Mouse (Mus musculus) CH12.LX (cell line): ENCODE measurements around the gene Cenph. TPM values are rescaled to one million over a fixed set of nuclear protein-coding genes. Genes with fewer than 3 reads are reported as not detected.

Source experiments
- DNase-seq: peaks from one replicate; pipeline ENCODE4 v3.0.0-alpha.2; 2013; ENCODE audit errors: extremely low read depth
- H3K27ac ChIP-seq: 2 replicates; pipeline ENCODE4 v1.5.1; 2012; ENCODE audit warnings: low read depth, mild to moderate bottlenecking, control low read depth, moderate library complexity; ENCODE audit not compliant: insufficient read depth
- H3K27me3 ChIP-seq: replicated peaks from 2 replicates; pipeline ENCODE3; 2012; ENCODE audit warnings: inconsistent platforms
- H3K36me3 ChIP-seq, 2 experiments: replicated peaks in 1 of 2; 2 replicates each; pipeline versions ENCODE3 to v1.6.1; 2012; ENCODE audit warnings: inconsistent platforms in 1 of 2, low read length in 1 of 2, mild to moderate bottlenecking in 1 of 2, mixed read lengths in 1 of 2, moderate library complexity in 1 of 2; ENCODE audit not compliant: control insufficient read depth in 1 of 2, insufficient read depth in 1 of 2
- H3K4me1 ChIP-seq, 2 experiments: 2 replicates each; pipeline ENCODE4 v1.6.1; 2012; ENCODE audit warnings: inconsistent platforms in 1 of 2, moderate library complexity in 1 of 2; ENCODE audit not compliant: insufficient read depth in 2 of 2, control insufficient read depth in 1 of 2
- H3K4me2 ChIP-seq: 2 replicates; pipeline ENCODE4 v1.6.1; 2012; ENCODE audit warnings: low read depth, mild to moderate bottlenecking, control low read depth; ENCODE audit not compliant: poor library complexity, insufficient read depth, severe bottlenecking
- H3K4me3 ChIP-seq, 3 experiments: fragments of 150-350 bp in 1 of 3; sonication (generic) in 1 of 3; replicated peaks in 1 of 3; 2 replicates each; pipeline versions ENCODE3 to v1.5.1; 2011 to 2012; ENCODE audit warnings: low read depth in 2 of 3, low read length in 2 of 3, mild to moderate bottlenecking in 2 of 3, moderate library complexity in 2 of 3, control low read depth in 1 of 3, improper control_type of control experiment in 1 of 3, inconsistent platforms in 1 of 3, mixed read lengths in 1 of 3; ENCODE audit not compliant: poor library complexity in 1 of 3
- H3K79me2 ChIP-seq: replicated peaks from 2 replicates; pipeline ENCODE4 v1.6.1; 2012; ENCODE audit warnings: mild to moderate bottlenecking, moderate library complexity; ENCODE audit not compliant: control insufficient read depth, poor library complexity, insufficient read depth, severe bottlenecking; ENCODE audit errors: extremely low read depth
- H3K9ac ChIP-seq: 2 replicates; pipeline ENCODE4 v1.6.1; 2012; ENCODE audit warnings: low read depth, mild to moderate bottlenecking, control low read depth, moderate library complexity; ENCODE audit not compliant: insufficient read depth
- H3K9me3 ChIP-seq: replicated peaks from 2 replicates; pipeline ENCODE3; 2012; ENCODE audit warnings: low read length, inconsistent platforms, mixed read lengths
- BHLHE40 ChIP-seq: IDR thresholded peaks from 2 replicates; pipeline ENCODE4 v1.6.1; 2011; ENCODE audit warnings: mild to moderate bottlenecking, low read depth, low read length, improper control_type of control experiment
- E2F4 ChIP-seq: IDR thresholded peaks from 2 replicates; pipeline ENCODE4 v1.6.1; 2011; ENCODE audit warnings: low read depth, low read length, improper control_type of control experiment; ENCODE audit not compliant: insufficient replicate concordance
- ELF1 ChIP-seq: IDR thresholded peaks from 2 replicates; pipeline ENCODE4 v1.6.1; 2014; ENCODE audit warnings: low read depth, mild to moderate bottlenecking, inconsistent platforms, low read length, improper control_type of control experiment
- HCFC1 ChIP-seq: IDR thresholded peaks from 2 replicates; pipeline ENCODE4 v1.6.1; 2012; ENCODE audit warnings: low read depth, mild to moderate bottlenecking, inconsistent platforms, low read length, improper control_type of control experiment
- IRF4 ChIP-seq: IDR thresholded peaks from 2 replicates; pipeline ENCODE4 v1.6.1; 2014; ENCODE audit warnings: low read depth, mild to moderate bottlenecking, inconsistent platforms, low read length, improper control_type of control experiment
- KAT2A ChIP-seq: IDR thresholded peaks from 2 replicates; pipeline ENCODE4 v1.6.1; 2012; ENCODE audit warnings: low read length, improper control_type of control experiment, inconsistent platforms; ENCODE audit not compliant: insufficient replicate concordance
- MAX ChIP-seq: IDR thresholded peaks from 2 replicates; pipeline ENCODE4 v1.6.1; 2011; ENCODE audit warnings: low read length, improper control_type of control experiment
- MAZ ChIP-seq: IDR thresholded peaks from 2 replicates; pipeline ENCODE4 v1.6.1; 2012; ENCODE audit warnings: low read depth, mild to moderate bottlenecking, inconsistent platforms, low read length, improper control_type of control experiment, moderate library complexity
- MXI1 ChIP-seq: IDR thresholded peaks from 2 replicates; pipeline ENCODE4 v1.6.1; 2011; ENCODE audit warnings: mild to moderate bottlenecking, low read depth, low read length, improper control_type of control experiment
- NELFE ChIP-seq: IDR thresholded peaks from 2 replicates; pipeline ENCODE4 v1.6.1; 2011; ENCODE audit warnings: low read depth, low read length, improper control_type of control experiment
- PAX5 ChIP-seq: IDR thresholded peaks from 2 replicates; pipeline ENCODE4 v1.6.1; 2012; ENCODE audit warnings: low read length, inconsistent platforms, mixed read lengths
- POLR2A ChIP-seq: IDR thresholded peaks from 2 replicates; pipeline ENCODE4 v1.6.1; 2011; ENCODE audit warnings: low read depth, mild to moderate bottlenecking, improper control_type of control experiment, low read length
- POLR2AphosphoS2 ChIP-seq: IDR thresholded peaks from 2 replicates; pipeline ENCODE4 v1.6.1; 2011; ENCODE audit warnings: low read depth, low read length, improper control_type of control experiment
- RAD21 ChIP-seq: IDR thresholded peaks from 2 replicates; pipeline ENCODE4 v1.6.1; 2011; ENCODE audit warnings: low read depth, mild to moderate bottlenecking, low read length, improper control_type of control experiment, moderate library complexity
- SIN3A ChIP-seq: IDR thresholded peaks from 2 replicates; pipeline ENCODE4 v1.6.1; 2012; ENCODE audit warnings: low read length, improper control_type of control experiment, inconsistent platforms
- TCF12 ChIP-seq: IDR thresholded peaks from 2 replicates; pipeline ENCODE4 v1.6.1; 2014; ENCODE audit warnings: low read depth, mild to moderate bottlenecking, inconsistent platforms, low read length, improper control_type of control experiment
- USF2 ChIP-seq: conservative IDR thresholded peaks from 2 replicates; pipeline ENCODE4 v1.6.1; 2011; ENCODE audit warnings: low read depth, low read length, improper control_type of control experiment
- ZC3H11A ChIP-seq: IDR thresholded peaks from 2 replicates; pipeline ENCODE4 v1.6.1; 2012; ENCODE audit warnings: low read depth, mild to moderate bottlenecking, inconsistent platforms, low read length, improper control_type of control experiment
- ZMIZ1 ChIP-seq: IDR thresholded peaks from 2 replicates; pipeline ENCODE4 v1.6.1; 2012; ENCODE audit warnings: low read depth, mild to moderate bottlenecking, inconsistent platforms, low read length, improper control_type of control experiment
- ZNF384 ChIP-seq: IDR thresholded peaks from 2 replicates; pipeline ENCODE4 v1.6.1; 2012; ENCODE audit warnings: low read depth, low read length, improper control_type of control experiment, inconsistent platforms
- dilution Hi-C: fragments of 300-500 bp; cut with MboI; formaldehyde crosslinking; loops from 2 replicates; pipeline ENCODE4 v1.14.3; 2020; ENCODE audit warnings: low sequenced_read_pairs; ENCODE audit not compliant: extremely low pct_unique_long_range_greater_than_20kb, extremely low pct_ligation_motif_present
- in situ Hi-C: fragments of 300-500 bp; cut with MboI; formaldehyde crosslinking; loops from 3 replicates; pipeline ENCODE4 v1.14.3; 2019; ENCODE audit warnings: low sequenced_read_pairs, low pct_ligation_motif_present, low pct_unique_long_range_greater_than_20kb, mixed read lengths
- polyA plus RNA-seq: library from polyadenylated mRNA; unstranded; fragments of >175 nt; gene quantifications from 2 replicates; pipeline ENCODE4 v1.2.1, GENCODE M21; 2012; ENCODE audit warnings: low read depth; ENCODE audit not compliant: insufficient read length
- total RNA-seq, 2 experiments: library from RNA; depleted of rRNA; stranded (reverse); fragments of 300-350 nt in 1 of 2; fragments of >200 nt in 1 of 2; gene quantifications; 2 replicates each; pipeline ENCODE4 v1.2.3; 2012 to 2014

Gene Cenph
- total RNA-seq (2012; rRNA removed) (23.7 and 30.2 TPM in 2 replicates), total RNA-seq (2014; rRNA removed) (49.3 and 54.2 TPM in 2 replicates), polyA plus RNA-seq (49.1 and 50.8 TPM in 2 replicates)

GRCm38 (mm10) chr13:100775252-100776055, at the start of gene Cenph:
Cenph (minus strand) TSS chr13:100775899.
- DNase-seq: peak; percentile 93
- Histone ChIP-seq H3K36me3 (peaks cover 28 to 59% of the 10 kb centered on the region in 2 experiments), H3K4me3 (peak within 1 kb of the TSS; percentile 81 to 86 (median 81)), H3K4me2 (peak within 1 kb of the TSS; percentile 62), H3K9me3 (no peaks in the 10 kb centered on the region), H3K9ac (peak within 1 kb of the TSS; percentile 56), H3K4me1 (peaks cover 0 to 23% of the 10 kb centered on the region in 2 experiments; a peak in 2 of 4 replicates), H3K79me2 (peaks cover 12% of the 10 kb centered on the region), H3K27ac (peak within 1 kb of the TSS; percentile 7; the same call in 1 of the 2 replicates), H3K27me3 (no peaks in the 10 kb centered on the region)
- dilution Hi-C loops (no loop called here), in situ Hi-C loops (no loop called here)
- no peak for TF ChIP-seq RAD21
- TF ChIP-seq PAX5: no peak
- peak; percentile 38; the same call in 1 of the 2 replicates for TF ChIP-seq IRF4
- no peak for TF ChIP-seq USF2
- 0 out of 2 replicates have a peak, but pooled peaks have one; percentile 23 for TF ChIP-seq MAX
- TF ChIP-seq ZC3H11A: no peak
- TF ChIP-seq MAZ: no peak
- TF ChIP-seq POLR2A: peak; percentile 71
- TF ChIP-seq ZMIZ1: peak; percentile 53; the same call in 1 of the 2 replicates
- peak; percentile 99 for TF ChIP-seq E2F4
- peak; percentile 92 for TF ChIP-seq ELF1
- peak; percentile 62; the same call in 1 of the 2 replicates for TF ChIP-seq KAT2A
- peak; percentile 98 for TF ChIP-seq SIN3A
- peak; percentile 52; the same call in 1 of the 2 replicates for TF ChIP-seq TCF12
- peak; percentile 71 for TF ChIP-seq NELFE
- TF ChIP-seq HCFC1: peak; percentile 83
- TF ChIP-seq MXI1: peak; percentile 91; the same call in 1 of the 2 replicates

GRCm38 (mm10) chr13:100824916-100825315, 49.2 kb upstream of the Cenph start:
- Histone ChIP-seq H3K27ac (peak overlapping the region; percentile 88), H3K9ac (no peak overlapping the region), H3K4me2 (peak overlapping the region; percentile 94), H3K9me3 (no peaks in the 10 kb centered on the region), H3K4me1 (peaks cover 2 to 33% of the 10 kb centered on the region in 2 experiments; a peak in 3 of 4 replicates), H3K27me3 (no peaks in the 10 kb centered on the region), H3K36me3 (peaks cover 24 to 63% of the 10 kb centered on the region in 2 experiments), H3K79me2 (peaks cover 21% of the 10 kb centered on the region), H3K4me3 (no peak overlapping the region)
- TF ChIP-seq POLR2AphosphoS2: no peak
- no peak for TF ChIP-seq ZNF384
- peak; percentile 74 for TF ChIP-seq BHLHE40
- TF ChIP-seq MAX: peak; percentile 12; the same call in 1 of the 2 replicates
- DNase-seq: no peak
- in situ Hi-C loops: loop anchor here (5.0 kb wide), 1 partner anchor 33 kb away; no protein-coding TSS in a partner anchor
- dilution Hi-C loops: no loop called here
